Mouse (Mus musculus) yolk sac, embryonic 10.5 days (tissue): Measurements from ENCODE around the gene Sdhaf2.
A peak's percentile ranks its signal among the peaks of the same experiment; 100 is the strongest.

Source experiments
- DNase-seq: peaks from one replicate; pipeline ENCODE4 v3.0.0-alpha.2; 2017; ENCODE audit warnings: low spot score

Gene Sdhaf2

DNA sequence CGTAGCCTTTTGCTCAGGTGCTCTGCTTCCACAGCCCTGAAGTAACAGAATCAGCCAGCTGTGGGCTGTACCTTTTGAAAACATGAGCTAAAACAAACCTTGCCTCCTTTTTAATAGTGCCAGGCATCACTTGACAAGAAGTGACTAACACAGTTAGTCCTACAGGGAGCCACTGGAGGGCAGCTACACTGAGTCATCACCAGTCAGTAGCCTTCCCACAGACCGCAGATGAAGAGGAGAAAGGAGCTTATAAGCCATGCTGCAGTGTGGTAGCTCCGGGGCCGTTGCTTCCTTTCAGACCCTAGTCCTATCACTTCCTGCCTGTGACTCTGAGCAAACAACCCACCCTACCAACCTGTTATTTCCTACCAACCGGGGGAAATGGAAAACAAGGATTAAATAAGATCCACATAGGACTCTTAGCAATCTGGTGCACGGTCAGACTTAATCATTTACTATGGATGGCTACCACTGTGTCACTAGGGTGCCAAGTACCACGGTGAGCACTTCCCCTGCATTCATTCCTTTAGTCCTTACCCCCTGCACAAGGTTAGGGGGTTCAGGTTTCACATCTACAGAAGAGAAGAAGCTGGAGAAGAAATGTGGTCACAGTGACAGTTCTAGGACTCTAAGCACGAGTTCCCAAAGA, 28.3 kb downstream of the Sdhaf2 start:
- no peak for DNase-seq

DNA sequence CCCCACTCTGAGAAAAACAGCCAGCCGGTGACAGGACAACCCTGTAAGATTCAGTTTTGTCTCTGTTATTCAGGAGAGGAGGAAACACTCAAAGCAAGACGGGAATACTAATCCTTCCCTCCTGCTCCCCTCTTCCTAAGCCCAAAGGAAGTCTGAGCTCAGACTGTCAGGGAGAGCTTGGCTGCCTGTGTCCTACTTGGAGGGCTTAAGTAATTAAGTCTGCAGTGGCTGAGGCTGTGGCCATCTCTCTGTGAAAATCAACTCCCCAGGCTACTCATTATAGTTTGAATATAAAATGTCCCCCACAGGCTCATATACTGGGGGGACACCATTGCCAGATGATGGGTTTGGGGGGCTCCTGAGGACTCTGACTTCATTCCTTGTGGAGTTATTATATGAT, 29.0 kb downstream of the Sdhaf2 start:
- DNase-seq, result no peak

DNA sequence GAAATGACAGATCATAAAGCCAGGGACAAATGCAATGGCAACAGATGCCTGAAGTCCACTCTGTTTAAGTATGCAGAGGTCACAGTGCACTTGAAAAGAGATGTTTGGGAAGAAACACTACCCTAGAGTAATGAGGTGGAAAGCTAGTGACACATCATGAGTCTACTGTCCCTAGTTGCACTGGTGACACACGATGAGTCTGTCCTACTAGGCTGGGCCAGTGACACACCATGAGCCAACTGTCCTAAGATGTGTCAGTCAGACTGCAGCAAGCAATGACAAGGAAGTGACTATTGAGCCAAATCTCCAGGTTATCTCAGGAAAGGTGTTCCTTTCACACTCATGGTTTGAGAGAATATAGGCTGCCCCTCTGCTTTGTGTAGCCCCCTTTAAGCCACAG, 30.3 kb downstream of the Sdhaf2 start:
- DNase-seq, result no peak

- DNase-seq, result peak; percentile 69
Measured at GRCm38 (mm10) chr19:10486264-10486738, 39.6 kb downstream of the Sdhaf2 start.

- no peak for DNase-seq
Measured at GRCm38 (mm10) chr19:10482703-10483102, 43.2 kb downstream of the Sdhaf2 start, which contains the start of gene Ppp1r32. Gene Ppp1r32, minus strand, starts transcription at chr19:10482928.

GRCm38 (mm10) chr19:10479541-10479940, 46.4 kb downstream of the Sdhaf2 start:
- no peak for DNase-seq

- DNase-seq, result no peak
Measured at GRCm38 (mm10) chr19:10473779-10474178, 52.2 kb downstream of the Sdhaf2 start.

DNA sequence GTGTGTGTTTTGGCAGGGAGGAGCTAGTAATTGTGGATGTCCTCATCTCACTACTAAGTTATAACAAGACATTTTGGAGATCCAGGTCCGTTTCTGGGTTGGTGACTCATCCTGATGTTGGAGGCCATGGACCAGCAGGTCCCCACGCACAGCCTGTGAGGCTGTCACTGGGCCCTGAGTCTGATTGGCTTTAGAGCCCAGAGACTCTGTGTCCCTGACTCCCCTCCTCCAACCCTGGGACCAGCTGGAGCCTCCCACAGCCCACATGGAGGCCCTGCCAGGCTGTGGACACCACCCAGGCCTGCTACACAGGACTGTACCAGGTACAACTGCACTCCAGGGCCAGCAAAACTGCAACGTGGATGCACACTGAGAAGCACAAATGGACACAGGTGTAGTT, 53.0 kb downstream of the Sdhaf2 start:
- no peak for DNase-seq

DNA sequence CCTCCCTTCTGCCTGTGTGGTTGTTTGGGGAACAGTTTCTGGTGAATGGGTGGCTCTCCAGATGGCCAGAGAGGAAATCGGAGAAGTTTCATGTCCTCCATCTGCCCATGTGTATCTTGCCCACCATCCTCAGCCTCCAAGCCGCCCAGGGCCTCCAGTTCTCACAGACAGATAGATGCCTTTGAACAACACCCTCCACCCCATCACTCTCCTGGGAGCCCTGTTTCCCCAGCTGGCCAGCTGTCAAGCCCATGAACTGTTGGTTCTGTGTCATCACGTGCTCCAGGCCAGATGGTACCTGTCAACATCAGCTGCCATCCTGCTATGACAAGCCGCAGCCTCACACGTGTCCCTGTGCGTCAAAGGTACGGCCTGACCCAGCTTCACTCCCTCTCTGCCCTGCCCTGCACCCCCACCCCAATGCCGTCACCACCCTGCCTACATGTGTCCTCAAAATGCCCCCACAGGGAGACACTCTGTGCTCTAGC, 56.7 kb downstream of the Sdhaf2 start:
- no peak for DNase-seq

DNA sequence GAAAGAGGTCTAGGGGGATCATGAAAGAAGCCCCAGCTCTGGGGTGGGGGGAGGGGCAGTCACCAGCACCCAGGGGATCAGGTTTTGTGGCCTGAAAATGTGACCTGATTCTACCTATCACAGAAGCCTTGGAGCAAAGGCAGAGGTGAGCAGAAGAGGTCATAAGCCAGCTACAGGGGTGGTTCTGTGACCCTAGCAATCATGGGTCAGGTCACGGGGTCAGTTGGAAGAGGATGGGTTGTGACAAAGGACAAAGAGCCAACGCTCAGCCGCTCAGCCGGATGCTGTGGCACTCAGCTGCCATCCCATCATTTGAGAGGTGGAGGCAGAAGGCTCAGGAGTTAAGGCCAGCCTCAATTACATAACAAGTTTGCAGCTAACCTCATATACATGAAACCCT, 61.5 kb downstream of the Sdhaf2 start:
- DNase-seq, result no peak

DNA sequence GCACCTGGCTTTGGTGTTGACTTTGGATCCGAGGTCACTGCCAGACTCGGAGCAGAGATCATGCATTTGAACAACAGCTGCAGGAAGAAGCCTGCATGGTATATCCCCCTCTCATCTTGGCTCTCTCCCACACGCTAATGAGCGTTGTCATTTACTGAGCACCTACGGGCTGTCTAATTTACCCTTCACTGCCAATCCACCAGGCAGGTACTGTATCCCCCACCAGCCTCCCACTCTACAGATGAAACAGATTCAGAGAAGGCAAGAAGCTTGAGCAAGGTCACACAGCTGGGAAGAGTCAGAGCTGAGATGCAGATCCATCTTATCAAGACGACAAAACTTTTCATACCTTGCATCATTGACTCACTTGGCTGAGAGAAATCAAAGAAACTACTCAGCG, 64.4 kb downstream of the Sdhaf2 start:
- no peak for DNase-seq

GRCm38 (mm10) chr19:10459907-10460306, 66.0 kb downstream of the Sdhaf2 start:
- no peak for DNase-seq

- no peak for DNase-seq
Measured at GRCm38 (mm10) chr19:10458096-10458495, 67.8 kb downstream of the Sdhaf2 start.

DNA sequence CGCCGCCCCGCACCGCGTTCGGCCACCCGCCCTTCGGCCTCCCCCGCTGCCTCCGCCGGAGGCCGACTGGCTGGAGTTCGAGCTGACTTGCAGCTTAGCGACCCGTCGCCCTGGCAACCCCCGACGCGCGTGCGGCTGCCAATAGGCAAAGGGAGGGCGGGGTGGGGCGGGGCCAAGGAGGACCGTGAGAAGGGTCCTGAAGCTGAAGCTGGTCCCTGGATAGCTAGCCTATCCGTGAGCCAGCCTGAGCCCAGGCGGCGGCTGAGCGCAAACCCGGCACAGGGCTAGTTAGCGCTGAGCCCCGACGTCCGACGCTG, 68.5 kb downstream of the Sdhaf2 start:
- peak; percentile 91 for DNase-seq

- peak; percentile 52 for DNase-seq
Measured at GRCm38 (mm10) chr19:10456752-10457483, 69.0 kb downstream of the Sdhaf2 start, which contains the start of gene Lrrc10b. Gene Lrrc10b, minus strand, starts transcription at chr19:10457473.

DNA sequence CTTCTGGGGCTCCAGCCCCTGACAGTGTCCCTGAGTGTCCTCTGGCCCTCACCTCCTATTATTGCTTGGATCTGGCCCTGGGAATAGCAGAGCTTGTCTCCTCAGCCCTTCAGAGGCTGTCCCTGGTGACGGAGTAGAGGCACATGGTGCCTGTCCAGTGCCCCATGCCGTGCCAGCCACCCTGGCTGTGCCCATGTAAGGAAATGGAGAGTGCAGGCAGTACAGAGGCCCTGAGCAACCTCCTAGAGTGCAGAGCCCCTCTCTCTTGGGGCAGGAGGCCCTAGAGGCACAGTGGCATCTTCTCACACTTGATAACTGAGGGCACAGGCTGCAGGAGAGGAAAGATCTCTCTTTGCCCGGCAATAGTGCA, 70.5 kb downstream of the Sdhaf2 start:
- DNase-seq, result no peak

DNA sequence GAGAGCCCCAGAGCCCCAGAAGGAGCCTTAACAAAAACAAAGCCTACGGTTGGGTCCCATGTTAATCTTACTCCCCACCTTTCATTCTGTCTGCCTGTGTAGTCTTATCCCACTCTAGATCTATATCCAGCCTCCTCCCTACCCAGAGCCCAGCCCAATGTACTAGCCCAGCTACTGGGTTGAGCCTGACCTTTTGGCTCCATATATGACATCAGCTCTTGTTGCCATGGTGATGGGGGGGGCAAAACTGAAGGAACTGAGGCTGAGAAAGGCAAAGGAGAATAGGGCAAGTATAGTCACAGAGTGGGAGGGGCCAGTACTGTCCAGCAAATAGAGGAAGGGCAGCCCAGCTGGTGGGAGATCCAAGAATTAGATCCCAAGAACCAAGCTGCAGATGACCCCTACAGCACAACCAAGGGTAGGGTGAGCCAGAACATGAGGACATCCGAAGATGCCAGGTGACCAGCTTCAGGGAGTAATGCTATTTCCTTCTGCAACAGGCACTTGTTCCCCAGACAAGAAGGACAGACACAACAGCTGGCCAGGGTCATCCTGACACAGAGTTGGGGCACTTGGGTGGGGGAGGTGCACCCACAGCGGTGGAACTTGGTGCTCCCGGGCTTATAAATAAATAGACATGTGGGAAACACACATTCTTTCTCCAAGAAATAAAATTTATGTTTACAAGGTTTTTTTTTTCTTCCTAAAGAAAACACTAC, 71.1 kb downstream of the Sdhaf2 start:
- no peak for DNase-seq
